Mouse (Mus musculus): ENCODE results near the gene Agap1. TPM values are rescaled to one million over a fixed set of nuclear protein-coding genes. Genes with fewer than 3 reads are reported as not detected.

Gene Agap1
- polyA plus RNA-seq, 1 experiment from 2014 or later: 10.7 TPM

GRCm38 (mm10) chr1:89439351-89439750 lies 15.3 kb upstream of the Agap1 start:
- Histone ChIP-seq H3K4me2 (no peak overlapping the region), H3K27me3 (no peaks in the 10 kb centered on the region), H3K9me3 (no peaks in the 10 kb centered on the region), H3K9ac (no peak overlapping the region), H3K4me3 (no peak overlapping the region), H3K36me3 (no peaks in the 10 kb centered on the region), H3K27ac (no peak overlapping the region), H3K4me1 (peaks cover 28% of the 10 kb centered on the region; the same call in 1 of the 2 replicates)
- ATAC-seq (ENCODE audit: insufficient number of reproducible peaks, low FRiP score, low TSS enrichment, low read depth): no peak
- WGBS: 60% methylated on average over 6 of the region's 6 CpGs

- no peaks in the 10 kb centered on the region for H3K27me3 ChIP-seq
- no peak overlapping the region for H3K9ac ChIP-seq
- H3K27ac ChIP-seq: no peak overlapping the region
- H3K4me3 ChIP-seq: no peak overlapping the region
- 26% methylated on average over 5 of the region's 5 CpGs for WGBS
- no peaks in the 10 kb centered on the region for H3K36me3 ChIP-seq
- no peak for ATAC-seq (ENCODE audit: insufficient number of reproducible peaks, low FRiP score, low TSS enrichment, low read depth)
- H3K9me3 ChIP-seq: no peaks in the 10 kb centered on the region
- peaks cover 28% of the 10 kb centered on the region; the same call in 1 of the 2 replicates for H3K4me1 ChIP-seq
- no peak overlapping the region for H3K4me2 ChIP-seq
Observed at GRCm38 (mm10) chr1:89441236-89441897, 13.2 kb upstream of the Agap1 start.

- WGBS: 78% methylated on average over 9 of the region's 9 CpGs
- no peaks in the 10 kb centered on the region for H3K36me3 ChIP-seq
- no peak overlapping the region for H3K9ac ChIP-seq
- no peak overlapping the region for H3K4me3 ChIP-seq
- H3K27me3 ChIP-seq: no peaks in the 10 kb centered on the region
- H3K27ac ChIP-seq: no peak overlapping the region
- H3K9me3 ChIP-seq: no peaks in the 10 kb centered on the region
- peaks cover 27% of the 10 kb centered on the region; the same call in 1 of the 2 replicates for H3K4me1 ChIP-seq
- ATAC-seq (ENCODE audit: insufficient number of reproducible peaks, low FRiP score, low TSS enrichment, low read depth): no peak
- H3K4me2 ChIP-seq: no peak overlapping the region
Observed at GRCm38 (mm10) chr1:89443512-89443911, 11.1 kb upstream of the Agap1 start.

GRCm38 (mm10) chr1:89444014-89444413 lies 10.6 kb upstream of the Agap1 start:
- WGBS: 75% methylated on average over 3 of the region's 3 CpGs
- Histone ChIP-seq H3K9ac (no peak overlapping the region), H3K36me3 (no peaks in the 10 kb centered on the region), H3K9me3 (no peaks in the 10 kb centered on the region), H3K4me1 (peaks cover 22% of the 10 kb centered on the region; the same call in 1 of the 2 replicates), H3K27me3 (no peaks in the 10 kb centered on the region), H3K4me3 (no peak overlapping the region), H3K27ac (no peak overlapping the region), H3K4me2 (no peak overlapping the region)
- no peak for ATAC-seq (ENCODE audit: insufficient number of reproducible peaks, low FRiP score, low TSS enrichment, low read depth)

GRCm38 (mm10) chr1:89450139-89450538 lies 4.5 kb upstream of the Agap1 start:
- no peak overlapping the region for H3K9ac ChIP-seq
- ATAC-seq (ENCODE audit: insufficient number of reproducible peaks, low FRiP score, low TSS enrichment, low read depth): no peak
- H3K4me1 ChIP-seq: peaks cover 6% of the 10 kb centered on the region; the same call in 1 of the 2 replicates
- no peak overlapping the region for H3K4me2 ChIP-seq
- H3K36me3 ChIP-seq: no peaks in the 10 kb centered on the region
- H3K9me3 ChIP-seq: no peaks in the 10 kb centered on the region
- no peaks in the 10 kb centered on the region for H3K27me3 ChIP-seq
- H3K27ac ChIP-seq: no peak overlapping the region
- 82% methylated on average over 7 of the region's 7 CpGs for WGBS
- H3K4me3 ChIP-seq: no peak overlapping the region

GRCm38 (mm10) chr1:89452138-89452537 lies 2.5 kb upstream of the Agap1 start:
- Histone ChIP-seq H3K9me3 (no peaks in the 10 kb centered on the region), H3K36me3 (no peaks in the 10 kb centered on the region), H3K9ac (no peak overlapping the region), H3K4me1 (peaks cover 21% of the 10 kb centered on the region), H3K27ac (no peak overlapping the region), H3K27me3 (no peaks in the 10 kb centered on the region), H3K4me2 (no peak overlapping the region), H3K4me3 (no peak overlapping the region)
- no peak for ATAC-seq (ENCODE audit: insufficient number of reproducible peaks, low FRiP score, low TSS enrichment, low read depth)
- 86% methylated on average over 8 of the region's 8 CpGs for WGBS

- Histone ChIP-seq H3K4me2 (peak overlapping the region; percentile 89), H3K9me3 (no peaks in the 10 kb centered on the region), H3K9ac (peak overlapping the region; percentile 73; the same call in 1 of the 2 replicates), H3K27me3 (no peaks in the 10 kb centered on the region), H3K27ac (peak overlapping the region; percentile 87; the same call in 1 of the 2 replicates), H3K36me3 (no peaks in the 10 kb centered on the region), H3K4me3 (peak overlapping the region; percentile 82), H3K4me1 (peaks cover 26% of the 10 kb centered on the region)
- 32% methylated on average over 6 of the region's 6 CpGs for WGBS
- no peak for ATAC-seq (ENCODE audit: insufficient number of reproducible peaks, low FRiP score, low TSS enrichment, low read depth)
Observed at GRCm38 (mm10) chr1:89453666-89454065, 940 bp upstream of the Agap1 start.

GRCm38 (mm10) chr1:89455421-89456091 lies 950 bp downstream of the Agap1 start:
- Histone ChIP-seq H3K27ac (peak overlapping the region; percentile 87), H3K36me3 (no peaks in the 10 kb centered on the region), H3K9ac (peak overlapping the region; percentile 73), H3K4me2 (peak overlapping the region; percentile 89), H3K27me3 (no peaks in the 10 kb centered on the region), H3K4me3 (peak overlapping the region; percentile 82), H3K4me1 (peaks cover 28% of the 10 kb centered on the region), H3K9me3 (no peaks in the 10 kb centered on the region)
- ATAC-seq (ENCODE audit: insufficient number of reproducible peaks, low FRiP score, low TSS enrichment, low read depth): no peak
- under 1% methylated on average over 51 of the region's 51 CpGs for WGBS

GRCm38 (mm10) chr1:89456456-89456855 lies 1.9 kb downstream of the Agap1 start:
- no peaks in the 10 kb centered on the region for H3K27me3 ChIP-seq
- WGBS: 24% methylated on average over 5 of the region's 5 CpGs
- no peaks in the 10 kb centered on the region for H3K9me3 ChIP-seq
- peak overlapping the region; percentile 89 for H3K4me2 ChIP-seq
- H3K27ac ChIP-seq: no peak overlapping the region
- H3K9ac ChIP-seq: no peak overlapping the region
- H3K36me3 ChIP-seq: no peaks in the 10 kb centered on the region
- peak overlapping the region; percentile 82 for H3K4me3 ChIP-seq
- no peak for ATAC-seq (ENCODE audit: insufficient number of reproducible peaks, low FRiP score, low TSS enrichment, low read depth)
- H3K4me1 ChIP-seq: peaks cover 33% of the 10 kb centered on the region

GRCm38 (mm10) chr1:89457126-89458031 lies 2.8 kb downstream of the Agap1 start:
- peaks cover 33% of the 10 kb centered on the region for H3K4me1 ChIP-seq
- H3K9me3 ChIP-seq: no peaks in the 10 kb centered on the region
- H3K4me3 ChIP-seq: peak overlapping the region; percentile 0; the same call in 1 of the 2 replicates
- H3K4me2 ChIP-seq: peak overlapping the region; percentile 89; the same call in 1 of the 2 replicates
- H3K9ac ChIP-seq: no peak overlapping the region
- no peaks in the 10 kb centered on the region for H3K27me3 ChIP-seq
- no peaks in the 10 kb centered on the region for H3K36me3 ChIP-seq
- ATAC-seq (ENCODE audit: insufficient number of reproducible peaks, low FRiP score, low TSS enrichment, low read depth): no peak
- no peak overlapping the region for H3K27ac ChIP-seq
- 64% methylated on average over 17 of the region's 17 CpGs for WGBS

GRCm38 (mm10) chr1:89461881-89462280 lies 7.3 kb downstream of the Agap1 start:
- H3K9ac ChIP-seq: no peak overlapping the region
- no peaks in the 10 kb centered on the region for H3K9me3 ChIP-seq
- no peak for ATAC-seq (ENCODE audit: insufficient number of reproducible peaks, low FRiP score, low TSS enrichment, low read depth)
- no peak overlapping the region; the same call in 1 of the 2 replicates for H3K27ac ChIP-seq
- no peaks in the 10 kb centered on the region for H3K36me3 ChIP-seq
- WGBS: 70% methylated on average over 5 of the region's 5 CpGs
- H3K27me3 ChIP-seq: no peaks in the 10 kb centered on the region
- no peak overlapping the region for H3K4me2 ChIP-seq
- H3K4me3 ChIP-seq: no peak overlapping the region
- peaks cover 42% of the 10 kb centered on the region for H3K4me1 ChIP-seq

Data from limb, embryonic 15.5 days (tissue).